Mouse (Mus musculus) thymus, adult 2 months (tissue): Measurements from ENCODE around the gene Plxna3.

Source experiments
- CTCF ChIP-seq: fragments of 200-500 bp; IDR thresholded peaks from 2 replicates; pipeline ENCODE4 v1.5.1; 2012; ENCODE audit warnings: mild to moderate bottlenecking, control low read depth, low read length, moderate library complexity, borderline replicate concordance; ENCODE audit not compliant: control insufficient read depth, poor library complexity, insufficient read depth; ENCODE audit errors: extremely low read depth
- POLR2A ChIP-seq: fragments of 200-500 bp; IDR thresholded peaks from 2 replicates; pipeline ENCODE4 v1.6.1; 2012; ENCODE audit warnings: mild to moderate bottlenecking, low read length, control low read depth, moderate library complexity; ENCODE audit not compliant: control insufficient read depth, poor library complexity, insufficient read depth; ENCODE audit errors: extremely low read depth

DNA sequence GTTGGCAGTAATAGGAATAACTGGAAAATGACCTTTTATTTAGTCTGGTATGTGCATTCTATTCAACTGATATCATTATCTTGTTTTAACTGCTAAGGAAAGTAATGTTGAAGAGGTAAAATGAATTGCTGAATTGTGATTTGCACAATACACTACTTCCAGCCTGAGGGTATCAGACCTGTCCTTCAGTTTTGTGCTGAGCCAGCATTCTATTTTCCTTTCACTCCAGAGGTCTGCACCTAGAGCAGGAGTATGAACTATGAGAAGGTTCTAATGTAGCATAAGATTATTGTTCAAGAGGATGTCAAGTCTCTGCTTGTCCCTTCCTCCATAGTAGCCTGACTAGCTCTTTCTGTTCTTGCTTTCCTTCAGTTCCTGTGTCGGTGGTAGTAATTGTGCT is 30.5 kb upstream of the Plxna3 start:
- TF ChIP-seq CTCF (no peak), POLR2A (no peak)
